Mouse (Mus musculus) neutrophil, adult 83 days (primary cell): ENCODE data around the gene Olfr281. TPM values are rescaled to one million over a fixed set of nuclear protein-coding genes. Genes with fewer than 3 reads are reported as not detected.

ENCODE experiments used
- total RNA-seq, 2 experiments: library from RNA; stranded (reverse); gene quantifications; one replicate each; pipeline ENCODE4 v1.2.4; 2023

Gene Olfr281
- total RNA-seq: not detected

DNA sequence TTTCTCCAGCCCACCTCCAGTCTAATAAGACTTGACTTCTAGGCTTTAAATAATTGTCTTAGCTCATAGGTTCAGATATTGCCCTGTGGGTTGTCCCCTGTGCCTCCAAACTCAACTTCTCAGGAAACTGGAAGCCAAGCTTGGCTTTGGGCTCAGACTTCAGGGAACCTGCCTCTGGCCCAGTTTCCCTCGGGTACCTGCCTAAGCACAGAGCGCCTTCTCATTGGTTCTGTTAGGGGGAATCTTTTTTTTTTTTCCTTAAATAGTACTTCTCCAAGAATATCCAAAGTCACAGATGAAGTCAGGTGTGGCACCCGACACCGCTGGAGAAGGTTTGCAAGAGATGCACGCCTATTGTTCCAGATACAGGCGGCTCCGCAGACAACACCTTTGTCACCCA lies at the start of gene Olfr281:
Olfr281 (plus strand) TSS at position 301 of the 400 bp plus-strand sequence.

DNA sequence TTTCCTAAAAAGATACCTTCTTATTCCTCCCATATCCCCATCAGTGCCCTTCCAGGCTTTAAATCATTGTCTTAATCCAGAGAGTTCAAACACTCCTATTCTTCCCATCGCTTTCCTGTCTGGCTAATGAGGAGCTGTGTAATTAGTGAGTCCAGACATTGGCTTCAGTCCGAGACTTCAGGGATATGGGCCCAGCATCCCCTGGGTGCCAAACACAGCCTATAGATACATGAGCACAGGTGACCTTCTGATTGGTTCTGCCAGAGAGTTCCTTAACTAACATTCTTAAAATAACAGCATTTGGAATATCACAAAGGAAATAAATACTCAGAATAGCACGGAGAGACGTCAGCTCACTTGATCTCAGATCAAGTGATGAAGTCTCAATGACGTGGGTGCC lies 21.5 kb upstream of the Olfr281 start, which contains the start of gene Olfr282:
Olfr282 (plus strand) TSS at position 301 of the 400 bp plus-strand sequence.

DNA sequence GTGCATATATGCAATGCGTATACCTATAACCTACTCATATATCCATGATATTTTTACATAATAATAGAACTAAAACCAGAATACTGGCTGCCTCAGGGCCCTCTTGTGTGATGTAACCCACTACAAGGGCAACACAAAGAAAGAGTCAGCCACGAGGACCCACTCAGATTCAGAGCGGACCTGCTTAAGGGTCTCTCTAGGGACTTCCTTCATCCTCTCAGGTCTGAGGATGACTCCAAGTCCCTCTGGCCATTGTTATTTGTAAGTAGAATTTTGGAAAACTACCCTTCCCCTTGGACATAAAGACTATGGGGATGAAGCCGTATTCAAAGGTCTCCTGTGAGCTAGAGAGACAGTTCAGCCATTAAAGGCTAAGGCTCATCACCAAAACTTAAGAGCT lies 17.2 kb downstream of the Olfr281 start, which contains the start of gene OR5BS1P:
OR5BS1P (plus strand) TSS at position 301 of the 400 bp plus-strand sequence.

DNA sequence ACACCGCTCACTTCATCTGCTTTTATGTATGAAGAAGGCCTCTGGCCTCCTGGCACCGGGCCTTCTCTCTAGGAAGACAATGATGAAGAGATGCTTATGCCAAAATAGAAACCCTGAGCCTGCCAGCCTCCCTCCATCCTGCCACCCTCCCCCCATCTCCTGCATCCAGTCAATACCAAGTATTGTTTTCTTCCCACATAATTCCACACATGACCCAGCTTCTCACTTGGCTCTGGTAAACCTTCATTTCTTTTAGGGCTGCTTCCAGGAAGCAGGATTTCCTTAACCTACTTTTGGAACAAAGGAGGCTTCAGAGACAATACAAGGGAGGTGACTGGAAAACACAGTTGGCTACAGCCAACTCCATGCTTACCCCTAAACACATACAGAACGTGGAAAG lies 30.3 kb downstream of the Olfr281 start, which contains the start of gene Lalba:
Lalba (minus strand) TSS at position 21 of the 400 bp plus-strand sequence.

DNA sequence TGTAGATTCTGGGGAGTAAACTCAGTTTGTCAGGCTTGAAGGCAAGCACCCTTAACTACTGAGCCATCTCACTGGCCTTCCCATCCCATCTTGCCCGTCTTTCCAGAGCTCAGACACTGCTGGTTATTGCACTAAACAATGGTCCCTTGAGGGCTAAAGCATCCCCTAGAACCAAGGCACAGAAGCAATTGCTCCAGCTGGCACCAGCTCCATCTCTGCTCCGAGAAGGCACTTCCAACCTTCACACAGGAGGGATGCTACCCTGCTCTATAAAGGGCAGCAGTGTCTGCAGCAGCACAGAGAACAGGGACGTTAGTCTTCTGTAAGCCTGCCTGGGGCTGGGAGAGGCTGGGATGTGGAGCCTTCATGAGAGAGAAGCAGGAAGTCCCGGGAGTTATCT lies 39.7 kb downstream of the Olfr281 start, which contains the start of gene Olfr279:
Olfr279 (plus strand) TSS at position 301 of the 400 bp plus-strand sequence.

Other genes with a start within 250 kb of the Olfr281 start
- not detected for gene Gm44579, start 231.6 kb upstream of the Olfr281 start, total RNA-seq
- gene Olfr287, start 231.5 kb upstream of the Olfr281 start, total RNA-seq: not detected
- not detected for gene Olfr286, start 218.1 kb upstream of the Olfr281 start, total RNA-seq
- gene H1fnt, start 195.3 kb upstream of the Olfr281 start, total RNA-seq: not detected
- not detected for gene Zfp641, start 156.4 kb upstream of the Olfr281 start, total RNA-seq
- not detected for gene Olfr285, start 135.2 kb upstream of the Olfr281 start, total RNA-seq
- not detected for gene Olfr284, start 111.6 kb upstream of the Olfr281 start, total RNA-seq
- gene Olfr283, start 71.6 kb upstream of the Olfr281 start, total RNA-seq: not detected
- not detected for gene Olfr282, start 21.4 kb upstream of the Olfr281 start, total RNA-seq
- not detected for gene OR5BS1P, start 17.3 kb downstream of the Olfr281 start, total RNA-seq
- not detected for gene Lalba, start 30.1 kb downstream of the Olfr281 start, total RNA-seq
- gene Olfr279, start 39.8 kb downstream of the Olfr281 start, total RNA-seq: not detected
- 10 to 100 TPM; 28.0 to 29.7 TPM for gene Kansl2, start 81.7 kb downstream of the Olfr281 start, total RNA-seq
- gene Ccnt1, start 118.3 kb downstream of the Olfr281 start, total RNA-seq: 10 to 100 TPM; 51.6 to 56.9 TPM
- gene 4930415O20Rik, start 118.4 kb downstream of the Olfr281 start, total RNA-seq: not detected
- gene Adcy6, start 157.5 kb downstream of the Olfr281 start, total RNA-seq: 1 to 10 TPM; 4.7 to 4.9 TPM
- gene Cacnb3, start 178.3 kb downstream of the Olfr281 start, total RNA-seq: under 1 TPM; 0.31 to 0.94 TPM
- 10 to 100 TPM; 61.6 to 67.6 TPM for gene Ddx23, start 210.3 kb downstream of the Olfr281 start, total RNA-seq
- 10 to 100 TPM; 13.5 to 16.8 TPM for gene Rnd1, start 224.9 kb downstream of the Olfr281 start, total RNA-seq